Mouse (Mus musculus) cerebral cortex, adult 2 months (tissue): ENCODE results near the gene Cops6.

Experiments
- WGBS: fragments of 180-500 bp; shearing (Covaris S2); methylation state at CpG from one replicate; pipeline ENCODE4 v1.1.7; 2018; 5-methylcytosine and 5-hydroxymethylcytosine counted together

Cops6 gene

DNA sequence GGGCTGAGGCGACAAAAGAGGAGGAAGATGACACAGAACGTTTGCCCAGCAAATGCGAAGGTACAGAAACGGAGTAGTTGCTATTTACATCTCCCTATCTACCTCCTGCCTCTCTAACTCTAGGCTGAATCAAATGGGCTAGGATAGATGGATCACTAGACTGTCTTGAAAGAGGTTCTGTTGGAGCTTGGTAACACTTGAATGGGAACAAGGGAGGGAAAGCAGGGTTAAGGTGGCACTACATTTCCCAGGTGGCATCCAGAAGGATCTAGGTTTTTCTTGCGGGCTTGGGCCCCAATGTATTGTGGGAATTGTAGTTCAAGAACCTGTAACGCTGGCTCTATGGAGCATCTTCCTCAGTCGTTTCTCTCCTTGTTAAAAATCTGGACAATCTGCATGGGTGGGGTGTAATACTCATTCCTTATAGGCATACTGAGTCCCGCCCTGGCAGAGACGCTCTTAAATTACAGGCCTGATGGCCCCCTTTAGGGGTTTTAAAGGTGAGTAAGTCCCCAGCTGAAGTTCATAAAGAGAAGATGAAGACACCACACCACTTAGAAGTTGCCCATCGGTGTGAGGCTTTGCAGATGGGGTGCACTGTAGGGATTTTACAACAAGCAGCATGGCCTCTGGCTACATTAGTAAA is 26.9 kb downstream of the Cops6 start:
- WGBS = under 1% methylated on average over 10 of the region's 10 CpGs

DNA sequence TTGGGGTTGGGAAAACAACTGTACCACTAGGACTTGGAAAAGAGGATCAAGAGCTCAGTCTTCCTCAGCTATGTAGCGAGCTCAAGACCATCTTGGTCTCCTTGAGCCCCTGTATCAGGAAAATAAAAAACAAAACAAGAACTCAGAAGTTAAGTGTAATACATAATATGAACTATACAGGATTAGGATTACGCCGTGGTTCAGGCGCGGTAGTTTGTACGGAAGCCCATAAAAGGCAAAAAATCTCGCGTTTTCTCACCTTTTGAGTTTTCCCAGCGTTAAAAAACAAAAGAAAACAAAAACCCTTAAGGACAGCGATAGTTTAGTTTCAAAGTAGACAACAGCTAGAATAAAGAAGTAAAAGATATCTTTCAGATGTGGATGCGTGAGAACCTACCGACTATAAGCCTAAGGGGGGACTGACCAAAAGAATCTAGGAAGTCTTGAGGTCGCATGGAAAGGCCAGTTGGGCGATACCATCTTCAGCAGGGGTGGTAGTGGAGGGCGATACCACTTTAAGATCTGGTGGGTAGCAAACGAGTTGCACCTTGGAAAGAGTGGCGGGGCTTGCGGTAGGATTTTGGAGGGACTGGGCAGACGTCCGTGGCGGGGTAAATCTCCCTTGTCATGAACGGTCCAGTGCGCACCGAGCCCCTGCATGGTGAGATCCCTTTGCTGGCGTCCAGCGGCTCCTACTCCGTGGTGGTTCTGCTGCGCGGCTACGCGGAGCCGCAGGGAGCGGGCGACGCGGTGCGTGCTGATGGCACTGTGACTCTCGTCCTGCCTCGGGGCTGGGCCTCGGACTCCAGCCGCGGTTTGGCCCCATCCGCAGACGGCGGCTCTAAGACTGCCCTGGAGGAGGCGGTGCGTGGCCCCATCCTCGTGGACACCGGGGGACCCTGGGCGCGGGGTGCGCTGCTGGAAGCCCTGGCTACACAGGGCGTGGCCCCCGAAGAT is 33.2 kb downstream of the Cops6 start, which contains the start of gene Mblac1:
Gene Mblac1 (plus strand): TSS at position 544 of the 957 bp plus-strand sequence.
- 4% methylated on average over 54 of the region's 54 CpGs for WGBS

DNA sequence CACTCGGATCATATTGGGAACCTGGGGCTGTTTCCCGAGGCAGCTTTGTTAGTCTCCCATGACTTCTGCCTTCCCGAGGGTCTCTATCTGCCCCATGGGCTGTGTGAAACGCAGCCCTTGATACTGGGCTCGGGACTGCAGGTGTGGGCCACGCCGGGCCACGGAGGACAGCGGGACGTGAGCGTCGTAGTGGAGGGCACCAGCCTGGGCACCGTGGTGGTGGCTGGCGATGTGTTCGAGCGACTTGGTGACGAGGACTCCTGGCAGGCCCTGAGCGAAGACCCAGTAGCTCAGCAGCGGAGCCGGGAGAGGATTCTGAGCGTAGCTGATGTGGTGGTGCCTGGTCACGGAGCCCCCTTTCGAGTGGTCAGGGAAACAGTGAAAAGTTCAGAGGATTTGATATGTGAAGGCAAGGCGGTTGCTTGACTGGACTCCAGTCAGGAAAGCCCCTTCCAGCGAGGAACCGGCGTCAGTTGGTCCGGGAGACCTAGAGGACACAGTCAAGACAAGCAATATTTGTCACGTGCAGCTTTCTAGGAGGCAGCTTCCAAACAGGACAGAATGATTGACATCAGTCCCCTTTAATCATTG is 34.0 kb downstream of the Cops6 start:
- under 1% methylated on average over 29 of the region's 29 CpGs for WGBS

DNA sequence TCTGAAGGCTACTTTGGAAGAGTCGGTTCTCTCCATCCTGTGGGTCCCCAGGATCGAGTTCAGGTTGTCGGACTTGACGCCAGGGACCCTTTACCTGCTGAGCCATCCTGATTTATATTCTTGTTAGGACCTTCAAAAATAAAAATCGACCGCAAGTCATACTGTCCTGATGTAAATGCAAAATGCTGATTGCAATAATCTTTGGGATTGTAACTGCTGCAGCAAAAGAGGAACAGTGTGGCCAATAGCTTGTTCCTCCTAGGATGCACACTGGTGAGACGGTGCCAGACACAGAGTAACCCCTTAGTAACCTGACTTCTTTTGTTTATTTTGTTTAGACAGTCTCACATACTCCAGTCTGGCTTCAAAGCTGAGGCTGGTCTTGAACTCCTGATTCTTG is 34.6 kb downstream of the Cops6 start:
- WGBS = 47% methylated on average over 7 of the region's 7 CpGs

GRCm38 (mm10) chr5:138199576-138199975 is 38.7 kb downstream of the Cops6 start:
- 3% methylated on average over 1 of the region's 1 CpGs for WGBS

GRCm38 (mm10) chr5:138202086-138202485 is 41.2 kb downstream of the Cops6 start:
- whole genome bisulfite sequencing = 97% methylated on average over 3 of the region's 3 CpGs

- 71% methylated on average over 1 of the region's 1 CpGs for WGBS
These were observed 46.4 kb downstream of the Cops6 start for GRCm38 (mm10) chr5:138207253-138207652.

- 86% methylated on average over 4 of the region's 4 CpGs for WGBS
These were observed 47.0 kb downstream of the Cops6 start for GRCm38 (mm10) chr5:138207873-138208272.
